Mouse (Mus musculus): ENCODE results near the gene Ccdc183. TPM values are rescaled to one million over a fixed set of nuclear protein-coding genes. Genes with fewer than 3 reads are reported as not detected.

Gene Ccdc183
- total and polyA plus RNA-seq, 3 experiments: not detected

DNA sequence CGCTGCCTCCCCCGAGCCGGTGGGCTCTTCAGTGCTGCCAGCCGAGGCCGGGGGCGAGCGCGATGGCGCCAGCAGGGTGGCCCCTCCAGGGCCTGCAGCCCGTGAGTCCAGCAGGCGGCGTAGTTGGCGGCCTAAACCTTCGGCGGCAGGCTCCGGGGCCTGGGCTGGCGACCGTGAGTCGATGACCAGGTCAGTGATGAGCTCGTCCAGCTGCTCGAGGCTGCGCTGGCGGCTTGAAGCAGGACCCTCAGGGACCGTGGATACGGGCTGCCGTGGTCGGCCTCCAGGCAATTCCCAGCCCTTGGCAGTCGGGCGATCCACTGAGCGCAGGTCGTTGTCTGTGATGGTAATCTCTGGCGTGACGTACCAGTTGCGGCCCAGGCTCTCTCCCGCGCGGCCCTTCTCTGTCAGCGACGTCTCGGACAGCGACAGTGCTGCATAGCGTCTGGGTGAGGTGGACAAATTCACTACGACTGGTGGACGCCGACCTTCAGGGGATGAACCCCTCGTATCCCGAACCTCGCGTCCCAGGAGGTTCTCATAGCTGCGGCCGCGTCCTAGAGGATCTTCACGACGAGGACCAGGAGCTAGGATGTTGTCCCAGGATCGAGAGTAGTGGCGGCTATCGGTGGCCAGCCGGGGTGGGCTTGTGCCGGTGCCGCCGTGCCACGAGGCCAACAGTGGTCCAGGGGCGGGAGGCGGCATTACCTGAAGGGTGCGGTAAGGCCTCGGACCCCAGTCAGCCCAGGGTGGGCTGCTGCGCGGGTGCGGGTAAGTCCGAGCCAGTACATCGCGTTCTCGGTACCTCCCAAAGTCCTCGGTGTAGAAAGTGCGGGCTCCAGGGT lies 39.3 kb downstream of the Ccdc183 start:
- Histone ChIP-seq H3K9ac (ENCODE audit: low read depth, low read length) (peak overlapping the region; percentile 10; the same call in 1 of the 2 replicates), H3K27ac (no peak overlapping the region), H3K79me2 (replicated peaks; ENCODE audit: control insufficient read depth, insufficient read depth, low read length) (no peaks in the 10 kb centered on the region), H3K27me3 (ENCODE audit: control insufficient read depth, insufficient read depth, low read length) (peaks cover 27% of the 10 kb centered on the region), H3K4me3 (peak overlapping the region; percentile 21), H3K4me1 (ENCODE audit: control insufficient read depth, insufficient read depth, low read length) (peaks cover 10% of the 10 kb centered on the region), H3K36me3 (ENCODE audit: control insufficient read depth, insufficient read depth, low read length) (no peaks in the 10 kb centered on the region)
- TF ChIP-seq POLR2A (IDR thresholded peaks at IDR 0.05; ENCODE audit: insufficient read depth, low read depth, low read length) (no peak), CTCF (IDR thresholded peaks at IDR 0.05) (peak; percentile 48)
- 3% methylated on average over 75 of the region's 75 CpGs for WGBS
- intact Hi-C loops (cut with DNase I): no loop called here
- DNase-seq: peak in 1 of 2 experiments; percentile 31

DNA sequence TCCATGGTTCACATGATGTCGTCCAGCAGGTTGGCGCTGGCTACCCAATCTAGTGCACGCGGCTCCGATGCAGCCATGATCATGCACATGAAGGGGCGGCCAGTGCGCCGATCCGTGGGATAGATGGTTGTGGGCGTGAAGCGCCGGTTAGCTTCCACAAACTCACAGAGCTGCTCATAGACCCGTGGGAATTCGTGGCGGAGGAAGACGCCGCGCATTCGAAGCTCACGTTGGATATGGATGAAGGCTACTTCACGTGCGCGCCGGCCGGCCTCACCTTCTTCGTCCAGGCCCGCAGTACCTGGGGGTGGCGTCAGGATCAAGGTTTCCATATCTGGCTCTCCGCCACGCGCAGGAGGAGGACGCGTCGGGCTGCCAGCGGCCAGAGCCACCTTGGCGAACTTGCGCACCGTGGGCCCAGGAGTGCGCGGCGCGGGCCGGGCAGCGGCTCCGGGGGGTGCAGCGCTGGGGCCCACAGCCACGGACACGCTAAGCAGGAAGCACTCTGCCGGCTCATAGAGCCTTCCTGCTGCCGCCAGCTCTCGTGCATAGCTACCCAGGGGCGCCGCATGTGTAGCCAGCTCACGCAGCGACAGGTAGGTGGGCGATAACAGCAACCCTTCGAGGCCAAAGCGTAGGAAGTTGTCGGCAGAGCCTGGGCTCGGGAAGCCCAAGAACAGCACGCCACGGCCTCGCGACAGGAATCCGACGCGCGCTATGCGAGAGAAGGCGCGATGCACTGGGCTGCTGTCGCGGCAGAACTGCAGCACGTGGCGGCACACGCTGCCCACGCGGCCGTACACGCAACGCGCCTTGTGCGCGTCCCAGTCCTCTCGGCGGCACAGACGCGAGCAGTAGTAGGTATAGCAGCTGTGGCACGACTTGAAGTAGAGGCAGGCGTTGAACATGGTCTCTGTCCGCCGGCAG lies 40.2 kb downstream of the Ccdc183 start:
- Histone ChIP-seq H3K27ac (no peak overlapping the region), H3K4me1 (ENCODE audit: control insufficient read depth, insufficient read depth, low read length) (peaks cover 10% of the 10 kb centered on the region), H3K79me2 (replicated peaks; ENCODE audit: control insufficient read depth, insufficient read depth, low read length) (no peaks in the 10 kb centered on the region), H3K9ac (ENCODE audit: low read depth, low read length) (no peak overlapping the region; the same call in 1 of the 2 replicates), H3K27me3 (ENCODE audit: control insufficient read depth, insufficient read depth, low read length) (peaks cover 27% of the 10 kb centered on the region), H3K36me3 (ENCODE audit: control insufficient read depth, insufficient read depth, low read length) (no peaks in the 10 kb centered on the region), H3K4me3 (peak overlapping the region; percentile 21; the same call in 1 of the 2 replicates)
- WGBS: 17% methylated on average over 92 of the region's 92 CpGs
- no peak for DNase-seq
- TF ChIP-seq POLR2A (IDR thresholded peaks at IDR 0.05; ENCODE audit: insufficient read depth, low read depth, low read length) (no peak), CTCF (IDR thresholded peaks at IDR 0.05) (no peak)
- intact Hi-C loops (cut with DNase I): no loop called here

DNA sequence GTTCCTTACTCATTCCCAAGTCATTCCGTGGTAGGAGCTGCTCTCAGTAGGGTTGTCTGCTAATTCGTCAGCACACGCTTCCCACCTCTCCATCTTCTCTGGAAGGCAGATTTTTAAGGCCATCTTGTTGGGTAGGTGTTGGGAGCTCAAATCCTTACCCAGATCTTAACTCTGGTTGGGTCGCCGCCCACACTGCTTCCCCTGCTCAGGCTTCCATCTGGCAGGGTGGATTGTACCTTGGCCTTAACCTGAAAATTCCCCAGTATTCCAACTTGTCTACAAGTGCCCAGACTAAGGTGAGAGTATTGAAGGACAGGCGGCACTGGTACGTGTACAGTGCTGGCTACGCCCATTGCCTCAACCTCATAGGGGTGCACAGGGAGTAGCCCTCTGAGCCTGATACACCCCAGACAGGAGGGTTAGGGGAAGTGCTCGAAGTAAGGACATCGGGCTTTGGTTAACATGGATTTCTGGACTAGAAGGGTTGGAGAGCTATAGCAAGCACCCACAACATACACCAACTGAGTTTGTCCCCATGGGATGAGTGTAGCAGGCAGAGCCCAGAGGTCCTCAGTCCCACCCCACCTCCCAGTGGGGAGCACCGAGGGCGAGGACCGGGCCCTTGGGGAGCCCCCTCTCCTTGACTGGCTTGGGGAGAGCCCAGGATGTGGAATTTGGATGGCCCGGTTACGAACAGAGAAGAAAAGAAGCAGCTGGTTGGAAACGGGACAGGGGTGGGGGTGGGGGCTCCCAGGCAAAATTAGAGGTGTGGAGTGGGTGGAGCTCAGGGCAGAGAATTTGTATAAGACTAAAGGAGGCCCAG lies 41.2 kb downstream of the Ccdc183 start:
- Histone ChIP-seq H3K27me3 (ENCODE audit: control insufficient read depth, insufficient read depth, low read length) (peaks cover 27% of the 10 kb centered on the region), H3K4me1 (ENCODE audit: control insufficient read depth, insufficient read depth, low read length) (peaks cover 5% of the 10 kb centered on the region), H3K27ac (no peak overlapping the region; the same call in 1 of the 2 replicates), H3K4me3 (no peak overlapping the region), H3K9ac (ENCODE audit: low read depth, low read length) (0 out of 2 replicates have a peak overlapping the region, but pooled peaks have one; percentile 77), H3K79me2 (replicated peaks; ENCODE audit: control insufficient read depth, insufficient read depth, low read length) (no peaks in the 10 kb centered on the region), H3K36me3 (ENCODE audit: control insufficient read depth, insufficient read depth, low read length) (no peaks in the 10 kb centered on the region)
- intact Hi-C loops (cut with DNase I): no loop called here
- DNase-seq: no peak
- WGBS: 84% methylated on average over 16 of the region's 16 CpGs
- TF ChIP-seq POLR2A (IDR thresholded peaks at IDR 0.05; ENCODE audit: insufficient read depth, low read depth, low read length): no peak

DNA sequence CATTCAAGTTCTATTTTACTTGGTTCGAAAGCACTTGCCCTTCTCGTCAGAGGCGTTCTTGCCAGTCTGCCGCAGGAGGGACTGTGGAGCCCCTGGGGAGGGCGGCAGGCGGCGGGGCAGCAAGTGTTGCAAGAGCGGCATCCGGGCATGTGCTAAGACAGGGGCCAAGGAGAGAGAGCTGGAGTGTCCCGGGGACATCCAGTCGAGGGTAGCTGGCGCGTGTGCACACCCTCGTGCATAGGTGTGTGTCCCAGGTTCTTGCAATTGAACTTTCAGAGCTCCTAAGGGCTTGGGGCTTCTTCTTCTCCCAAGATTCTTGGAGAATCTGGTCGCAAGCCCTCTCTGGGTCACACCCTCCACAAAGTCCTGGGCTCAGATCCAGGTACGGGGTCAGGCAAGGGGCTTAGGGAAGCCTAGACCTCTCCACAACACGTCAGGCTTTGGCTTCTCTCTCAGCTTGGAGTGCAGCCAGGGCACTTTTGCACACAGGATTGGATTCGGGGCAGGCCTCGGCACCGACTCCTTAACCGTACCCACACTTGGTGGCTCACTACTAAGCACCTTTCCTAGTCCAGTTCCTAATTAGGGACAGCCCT lies 41.9 kb downstream of the Ccdc183 start:
- intact Hi-C loops (cut with DNase I): no loop called here
- DNase-seq: peak; percentile 57 to 60

DNA sequence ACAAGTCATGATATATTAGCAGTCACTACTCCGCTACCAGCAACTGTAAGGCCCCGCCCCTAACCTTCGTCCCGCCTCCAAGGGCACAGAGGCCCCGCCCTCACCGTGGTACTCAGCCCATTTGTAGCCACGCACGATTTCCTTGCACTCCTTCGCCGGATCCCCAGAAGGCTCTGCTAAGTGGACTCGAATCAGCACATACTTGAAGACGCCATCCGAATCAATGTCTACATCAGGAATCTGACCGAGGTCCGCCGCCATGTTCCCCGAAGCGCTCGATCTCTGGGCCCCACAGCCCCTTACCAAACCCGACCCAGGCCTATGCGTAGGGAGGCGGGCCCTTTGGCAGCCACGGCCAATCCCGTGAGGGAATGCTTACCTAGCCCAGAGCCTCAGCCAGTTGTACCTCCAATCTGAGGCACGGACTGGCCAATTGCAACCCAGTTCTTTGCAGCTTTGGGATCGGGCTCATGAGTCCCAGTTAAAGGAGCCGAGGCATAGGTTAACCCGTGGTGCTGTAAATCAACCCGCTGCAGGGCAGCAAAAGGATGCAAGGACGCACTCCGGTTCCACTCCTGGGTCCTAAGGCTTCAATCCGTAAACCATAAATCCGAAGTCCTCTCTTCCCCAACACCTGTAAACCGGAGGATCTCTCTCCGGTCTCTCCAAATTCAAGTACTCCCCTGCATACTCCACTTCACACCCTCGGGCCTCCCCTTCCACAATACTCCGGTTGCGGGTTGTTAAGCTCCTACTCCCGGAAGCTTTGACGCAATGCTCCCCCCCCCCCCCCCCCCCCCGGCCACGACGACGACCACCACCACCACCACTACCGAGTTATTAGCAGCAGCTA lies 42.7 kb downstream of the Ccdc183 start, which contains the start of the genes Mamdc4 and Phpt1:
TSS of gene Mamdc4 (minus strand) at position 267 of the 853 bp plus-strand sequence.
TSS of gene Phpt1 (minus strand) at position 646 of the 853 bp plus-strand sequence.
- intact Hi-C loops (cut with DNase I): no loop called here
- peaks cover 1% of the 10 kb centered on the region for H3K4me1 ChIP-seq (ENCODE audit: control insufficient read depth, insufficient read depth, low read length)
- WGBS: 1% methylated on average over 43 of the region's 45 CpGs

More for the DNA sequence above, 41.9 kb downstream of the Ccdc183 start:
- Histone ChIP-seq H3K9ac (ENCODE audit: low read depth, low read length) (peak overlapping the region; percentile 77), H3K4me3 (peak overlapping the region; percentile 88), H3K27ac (peak overlapping the region; percentile 98), H3K36me3 (ENCODE audit: control insufficient read depth, insufficient read depth, low read length) (no peaks in the 10 kb centered on the region), H3K27me3 (ENCODE audit: control insufficient read depth, insufficient read depth, low read length) (peaks cover 27% of the 10 kb centered on the region), H3K79me2 (replicated peaks; ENCODE audit: control insufficient read depth, insufficient read depth, low read length) (no peaks in the 10 kb centered on the region), H3K4me1 (ENCODE audit: control insufficient read depth, insufficient read depth, low read length) (peaks cover 4% of the 10 kb centered on the region)
- TF ChIP-seq CTCF (IDR thresholded peaks at IDR 0.05) (no peak), EP300 (IDR thresholded peaks at IDR 0.05; ENCODE audit: insufficient read depth, low read depth, low read length) (no peak), POLR2A (IDR thresholded peaks at IDR 0.05; ENCODE audit: insufficient read depth, low read depth, low read length) (no peak)
- 5% methylated on average over 21 of the region's 21 CpGs for WGBS

More for the DNA sequence above, 42.7 kb downstream of the Ccdc183 start, which contains the start of the genes Mamdc4 and Phpt1:
- peak; percentile 97 to 98 for DNase-seq
- Histone ChIP-seq H3K9ac (ENCODE audit: low read depth, low read length) (peak within 1 kb of the TSS; percentile 88), H3K36me3 (ENCODE audit: control insufficient read depth, insufficient read depth, low read length) (no peaks in the 10 kb centered on the region), H3K27me3 (ENCODE audit: control insufficient read depth, insufficient read depth, low read length) (peaks cover 25% of the 10 kb centered on the region), H3K4me3 (peak within 1 kb of the TSS; percentile 88), H3K79me2 (replicated peaks; ENCODE audit: control insufficient read depth, insufficient read depth, low read length) (no peaks in the 10 kb centered on the region), H3K27ac (peak within 1 kb of the TSS; percentile 98)
- peak; percentile 41; the same call in 1 of the 2 replicates for TF ChIP-seq EP300 (IDR thresholded peaks at IDR 0.05; ENCODE audit: insufficient read depth, low read depth, low read length)
- no peak for TF ChIP-seq CTCF (IDR thresholded peaks at IDR 0.05)
- TF ChIP-seq POLR2A (IDR thresholded peaks at IDR 0.05; ENCODE audit: insufficient read depth, low read depth, low read length): peak; percentile 81

All from heart, adult 2 months (tissue).